Mouse (Mus musculus) megakaryocyte, embryonic 14.5 days (primary cell): ENCODE results near the gene Zfp82. TPM values are rescaled to one million over a fixed set of nuclear protein-coding genes. Genes with fewer than 3 reads are reported as not detected.

Experiments used
- H3K27me3 ChIP-seq: replicated peaks from 2 replicates; pipeline ENCODE3; 2012; ENCODE audit warnings: inconsistent platforms
- H3K36me3 ChIP-seq: replicated peaks from 2 replicates; pipeline ENCODE3; 2012; ENCODE audit warnings: low read length, inconsistent platforms, mixed read lengths
- H3K4me1 ChIP-seq: 2 replicates; pipeline ENCODE4 v1.6.1; 2012; ENCODE audit warnings: inconsistent platforms
- H3K4me3 ChIP-seq: replicated peaks from 2 replicates; pipeline ENCODE3; 2012; ENCODE audit warnings: moderate library complexity, mild to moderate bottlenecking, inconsistent platforms
- H3K9me3 ChIP-seq: 2 replicates; pipeline ENCODE4 v1.6.1; 2012; ENCODE audit warnings: inconsistent platforms
- FLI1 ChIP-seq: IDR thresholded peaks from 2 replicates; pipeline ENCODE4 v1.6.1; 2012; ENCODE audit warnings: low read length, inconsistent platforms, mixed read lengths
- GATA1 ChIP-seq: IDR thresholded peaks from 3 replicates; pipeline ENCODE4 v1.6.1; 2012; ENCODE audit warnings: mixed read lengths, low read length, inconsistent platforms, borderline replicate concordance
- polyA plus RNA-seq: library from polyadenylated mRNA; stranded (reverse); fragments of >175 nt; gene quantifications from 2 replicates; pipeline ENCODE4 v1.2.3, GENCODE M21; 2012; ENCODE audit warnings: low replicate concordance; ENCODE audit not compliant: insufficient read depth

Gene Zfp82
- polyA plus RNA-seq, 1 experiment: 0.21 TPM

GRCm38 (mm10) chr7:30053591-30053990 is 19.1 kb downstream of the Zfp82 start:
- Histone ChIP-seq H3K27me3 (no peaks in the 10 kb centered on the region), H3K4me1 (peaks cover 15% of the 10 kb centered on the region), H3K36me3 (peaks cover 24% of the 10 kb centered on the region), H3K4me3 (no peak overlapping the region), H3K9me3 (peaks cover 6% of the 10 kb centered on the region; the same call in 1 of the 2 replicates)
- TF ChIP-seq FLI1: no peak
- TF ChIP-seq GATA1: no peak

GRCm38 (mm10) chr7:30050882-30051548 is 21.7 kb downstream of the Zfp82 start, which contains the start of gene Zfp14:
Zfp14 (minus strand) TSS chr7:30051380.
- Histone ChIP-seq H3K36me3 (peaks cover 11% of the 10 kb centered on the region), H3K27me3 (no peaks in the 10 kb centered on the region), H3K9me3 (no peaks in the 10 kb centered on the region), H3K4me3 (peak within 1 kb of the TSS; percentile 97), H3K4me1 (peaks cover 15% of the 10 kb centered on the region)
- no peak for TF ChIP-seq GATA1
- TF ChIP-seq FLI1: no peak

GRCm38 (mm10) chr7:30048126-30048525 is 24.6 kb downstream of the Zfp82 start:
- TF ChIP-seq GATA1 (no peak), FLI1 (no peak)
- Histone ChIP-seq H3K4me3 (no peak overlapping the region), H3K4me1 (peaks cover 22% of the 10 kb centered on the region), H3K36me3 (peaks cover 3% of the 10 kb centered on the region), H3K27me3 (no peaks in the 10 kb centered on the region), H3K9me3 (no peaks in the 10 kb centered on the region)

GRCm38 (mm10) chr7:30044354-30044753 is 28.3 kb downstream of the Zfp82 start:
- no peaks in the 10 kb centered on the region for H3K9me3 ChIP-seq
- H3K4me1 ChIP-seq: peaks cover 18% of the 10 kb centered on the region
- TF ChIP-seq GATA1: no peak
- TF ChIP-seq FLI1: no peak
- peaks cover 11% of the 10 kb centered on the region for H3K36me3 ChIP-seq
- no peak overlapping the region for H3K4me3 ChIP-seq
- H3K27me3 ChIP-seq: no peaks in the 10 kb centered on the region

- Histone ChIP-seq H3K27me3 (no peaks in the 10 kb centered on the region), H3K4me3 (no peak overlapping the region), H3K9me3 (peaks cover 13% of the 10 kb centered on the region), H3K4me1 (no peaks in the 10 kb centered on the region), H3K36me3 (peaks cover 17% of the 10 kb centered on the region)
- TF ChIP-seq GATA1 (no peak), FLI1 (no peak)
These were observed 38.4 kb downstream of the Zfp82 start for GRCm38 (mm10) chr7:30034331-30034730.

GRCm38 (mm10) chr7:30031379-30031778 is 41.3 kb downstream of the Zfp82 start:
- no peak for TF ChIP-seq FLI1
- no peak for TF ChIP-seq GATA1
- Histone ChIP-seq H3K4me1 (peaks cover 7% of the 10 kb centered on the region), H3K9me3 (peaks cover 13% of the 10 kb centered on the region), H3K4me3 (no peak overlapping the region), H3K27me3 (no peaks in the 10 kb centered on the region), H3K36me3 (peaks cover 12% of the 10 kb centered on the region)

- no peak overlapping the region for H3K4me3 ChIP-seq
- TF ChIP-seq FLI1 (no peak), GATA1 (no peak)
- H3K36me3 ChIP-seq: peaks cover 18% of the 10 kb centered on the region
- peaks cover 13% of the 10 kb centered on the region for H3K9me3 ChIP-seq
- H3K4me1 ChIP-seq: peaks cover 7% of the 10 kb centered on the region
- no peaks in the 10 kb centered on the region for H3K27me3 ChIP-seq
These were observed 42.0 kb downstream of the Zfp82 start for GRCm38 (mm10) chr7:30030677-30031076.

GRCm38 (mm10) chr7:30028572-30028971 is 44.1 kb downstream of the Zfp82 start:
- Histone ChIP-seq H3K27me3 (no peaks in the 10 kb centered on the region), H3K4me3 (no peak overlapping the region), H3K4me1 (peaks cover 7% of the 10 kb centered on the region), H3K9me3 (peaks cover 1% of the 10 kb centered on the region), H3K36me3 (peaks cover 37% of the 10 kb centered on the region)
- TF ChIP-seq FLI1 (no peak), GATA1 (no peak)

- TF ChIP-seq FLI1: no peak
- no peak for TF ChIP-seq GATA1
- Histone ChIP-seq H3K36me3 (peaks cover 50% of the 10 kb centered on the region), H3K4me1 (peaks cover 7% of the 10 kb centered on the region), H3K4me3 (peak overlapping the region; percentile 13), H3K9me3 (no peaks in the 10 kb centered on the region), H3K27me3 (no peaks in the 10 kb centered on the region)
These were observed 45.4 kb downstream of the Zfp82 start for GRCm38 (mm10) chr7:30027331-30027730.

- TF ChIP-seq GATA1 (no peak), FLI1 (no peak)
- Histone ChIP-seq H3K36me3 (peaks cover 66% of the 10 kb centered on the region), H3K9me3 (no peaks in the 10 kb centered on the region)
These were observed 47.3 kb downstream of the Zfp82 start for GRCm38 (mm10) chr7:30025358-30025757.

GRCm38 (mm10) chr7:30023800-30024199 is 48.9 kb downstream of the Zfp82 start:
- Histone ChIP-seq H3K9me3 (no peaks in the 10 kb centered on the region), H3K27me3 (no peaks in the 10 kb centered on the region), H3K36me3 (peaks cover 78% of the 10 kb centered on the region), H3K4me1 (peaks cover 7% of the 10 kb centered on the region), H3K4me3 (no peak overlapping the region)
- TF ChIP-seq FLI1 (no peak), GATA1 (no peak)

More at GRCm38 (mm10) chr7:30025358-30025757, 47.3 kb downstream of the Zfp82 start:
- peaks cover 7% of the 10 kb centered on the region for H3K4me1 ChIP-seq
- H3K4me3 ChIP-seq: no peak overlapping the region
- no peaks in the 10 kb centered on the region for H3K27me3 ChIP-seq
